Mouse (Mus musculus): ENCODE data around the gene Hand2.

DNA sequence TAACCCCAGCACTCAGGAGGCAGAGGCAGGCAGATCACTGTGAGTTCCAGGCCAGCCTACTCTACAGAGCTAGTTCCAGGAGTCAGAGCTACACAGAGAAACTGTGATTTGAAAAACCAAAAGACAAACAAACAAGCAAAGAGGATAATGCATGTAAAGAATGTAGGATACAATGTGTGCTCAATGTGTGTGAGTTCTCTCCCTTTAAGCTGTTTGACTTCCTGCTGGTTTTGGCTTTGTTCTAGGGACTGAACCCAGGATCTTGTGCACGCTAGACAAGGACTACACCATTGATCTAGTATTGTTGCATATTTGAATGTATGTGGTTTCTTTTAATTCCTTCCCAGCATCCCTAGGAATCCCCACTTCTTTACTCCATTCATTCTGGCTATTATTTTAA lies 14.3 kb upstream of the Hand2 start:
- TF ChIP-seq CTCF (IDR thresholded peaks at IDR 0.05; ENCODE audit: insufficient read depth, low read length) = no peak
- TF ChIP-seq POLR2A (IDR thresholded peaks at IDR 0.05; ENCODE audit: borderline replicate concordance, extremely low read depth, low read depth, low read length) = no peak
